ENCODE assay signal across 7 mouse cellular contexts in genomic region chr19:41263630-41264295, GRCm38 (mm10). TPM values are rescaled to one million over a fixed set of nuclear protein-coding genes. Genes with fewer than 3 reads are reported as not detected.
DNase-seq lines count a peak whose midpoint lies in the region; ATAC-seq lines count a peak whose summit lies in the region.

Gene Tm9sf3, minus strand, starts transcription at chr19:41263997.

- H3K36me3 ChIP-seq in limb, embryonic 10.5 days = no peaks in the 10 kb centered on the region
- H3K36me3 ChIP-seq in midbrain, embryonic 13.5 days = no peaks in the 10 kb centered on the region

- H3K4me1 ChIP-seq in limb, embryonic 10.5 days = peaks cover 22% of the 10 kb centered on the region
- H3K4me1 ChIP-seq in midbrain, embryonic 13.5 days (replicated peaks) = peaks cover 44% of the 10 kb centered on the region

- H3K27ac ChIP-seq in limb, embryonic 10.5 days = peak within 1 kb of the TSS; percentile 98
- peak within 1 kb of the TSS; percentile 97 for H3K27ac ChIP-seq in midbrain, embryonic 13.5 days

- peak within 1 kb of the TSS; percentile 95 for H3K4me3 ChIP-seq in limb, embryonic 10.5 days
- H3K4me3 ChIP-seq in midbrain, embryonic 13.5 days (replicated peaks) = peak within 1 kb of the TSS; percentile 92

- peak within 1 kb of the TSS; percentile 93 for H3K9ac ChIP-seq in midbrain, embryonic 13.5 days (replicated peaks)

- peak within 1 kb of the TSS; percentile 82 for H3K4me2 ChIP-seq in midbrain, embryonic 13.5 days (replicated peaks)

- DNase-seq in adrenal gland, adult 8-10 months = peak; percentile 82
- peak; percentile 85 for DNase-seq in embryo, embryonic 9.5 days (ENCODE audit: extremely low spot score)
- DNase-seq in gonadal fat pad, adult 2 months (ENCODE audit: low read depth) = no peak
- DNase-seq in kidney, adult 11 months = peak; percentile 84
- peak; percentile 91 for DNase-seq in limb, embryonic 10.5 days (ENCODE audit: low spot score)
- peak; percentile 76 for DNase-seq in spleen, adult 12 weeks (ENCODE audit: low spot score)

- H3K9me3 ChIP-seq in limb, embryonic 10.5 days (replicated peaks) = no peaks in the 10 kb centered on the region
- no peaks in the 10 kb centered on the region for H3K9me3 ChIP-seq in midbrain, embryonic 13.5 days

- peak; percentile 95 for ATAC-seq in midbrain, embryonic 13.5 days

- H3K27me3 ChIP-seq in limb, embryonic 10.5 days (ENCODE audit: low read depth, poor library complexity, severe bottlenecking) = no peaks in the 10 kb centered on the region
- no peaks in the 10 kb centered on the region for H3K27me3 ChIP-seq in midbrain, embryonic 13.5 days

- under 1% methylated on average over 78 of the region's 98 CpGs for WGBS in limb, embryonic 10.5 days
- WGBS in midbrain, embryonic 13.5 days = under 1% methylated on average over 75 of the region's 98 CpGs

RNA-seq across cellular contexts. Expression of gene Tm9sf3, which starts in this region (rescaled TPM):
- total RNA-seq in adrenal gland, adult 8-10 months (2022) = 100 to 1,000 TPM; 163 to 188 (median 173) TPM
- polyA plus RNA-seq in gonadal fat pad, adult 2 months (2012; rRNA removed) = 80.5 and 107 TPM in 2 replicates
- 88.8 and 112 TPM in 2 replicates for polyA plus RNA-seq in limb, embryonic 10.5 days (2016; fragmentation: Nextera tagmentation; extraction: Ambion mirVana)
- polyA plus RNA-seq in midbrain, embryonic 13.5 days (2015; fragmentation: Nextera tagmentation; extraction: Ambion mirVana) = 89.9 and 93.0 TPM in 2 replicates
